Mouse (Mus musculus): Measurements from ENCODE around the gene Dclre1c.

DNA sequence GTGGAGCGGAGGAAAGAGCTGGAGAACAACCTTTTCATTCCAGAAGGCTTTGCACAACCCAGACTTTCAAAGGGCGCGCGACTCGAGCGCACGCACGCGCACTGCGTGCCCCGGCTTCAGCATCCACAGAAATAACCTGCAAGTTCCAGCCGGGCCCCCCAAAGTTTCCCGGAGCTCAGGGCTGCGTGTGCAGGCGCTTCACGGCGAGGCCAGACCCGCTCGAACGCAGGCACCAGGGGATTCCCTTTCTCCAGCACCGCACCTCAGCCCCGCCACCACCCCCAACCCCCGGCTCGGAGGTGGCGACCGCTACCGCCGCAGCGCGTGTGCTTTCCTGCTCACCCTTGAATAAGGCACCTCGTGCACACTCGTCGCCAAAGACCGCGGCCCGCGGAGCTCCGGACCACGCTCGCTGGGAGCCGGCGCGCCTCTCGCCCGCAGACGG is 50.5 kb downstream of the Dclre1c start:
- TF ChIP-seq CTCF (IDR thresholded peaks at IDR 0.05; ENCODE audit: low read depth): no peak
- TF ChIP-seq EP300 (IDR thresholded peaks at IDR 0.05; ENCODE audit: low read depth): no peak

All from heart, postnatal 0 days (tissue).